Mouse (Mus musculus) heart, adult 2 months (tissue): ENCODE data around the gene Heatr4. TPM values are rescaled to one million over a fixed set of nuclear protein-coding genes. Genes with fewer than 3 reads are reported as not detected.
"Not testable (repeated sequence)": the region's sequence is repeated elsewhere in the genome, so short reads cannot be mapped to it uniquely, and the experiment has no call there.

Experiments used
- DNase-seq, 2 experiments: peaks; one replicate each; pipeline ENCODE4 v3.0.0; 2021
- H3K27ac ChIP-seq: fragments of 200-600 bp; 2 replicates; pipeline ENCODE4 v1.8.1; 2022
- H3K27me3 ChIP-seq: fragments of 200-500 bp; 2 replicates; pipeline ENCODE4 v1.6.1; 2012; ENCODE audit warnings: mild to moderate bottlenecking, low read length, inconsistent platforms, mixed read lengths; ENCODE audit not compliant: control insufficient read depth, insufficient read depth
- H3K36me3 ChIP-seq: fragments of 200-500 bp; 2 replicates; pipeline ENCODE4 v1.6.1; 2012; ENCODE audit warnings: low read length, inconsistent platforms; ENCODE audit not compliant: control insufficient read depth, insufficient read depth
- H3K4me1 ChIP-seq: fragments of 200-500 bp; 2 replicates; pipeline ENCODE4 v1.6.1; 2011; ENCODE audit warnings: low read length; ENCODE audit not compliant: control insufficient read depth, insufficient read depth
- H3K4me3 ChIP-seq: fragments of 200-600 bp; 2 replicates; pipeline ENCODE4 v1.8.1; 2022
- H3K79me2 ChIP-seq: fragments of 200-500 bp; replicated peaks from 2 replicates; pipeline ENCODE4 v1.6.1; 2012; ENCODE audit warnings: mild to moderate bottlenecking, inconsistent platforms, low read length, moderate library complexity, mixed read lengths; ENCODE audit not compliant: control insufficient read depth, insufficient read depth
- H3K9ac ChIP-seq: fragments of 200-500 bp; 2 replicates; pipeline ENCODE4 v1.6.1; 2012; ENCODE audit warnings: low read depth, mild to moderate bottlenecking, control low read depth, inconsistent platforms, low read length, mixed read lengths
- CTCF ChIP-seq: fragments of 200-600 bp; IDR thresholded peaks from 2 replicates; pipeline ENCODE4 v1.8.1; 2022; ENCODE audit warnings: antibody characterized with exemption, mild to moderate bottlenecking, moderate library complexity
- EP300 ChIP-seq: fragments of 200-500 bp; IDR thresholded peaks from 2 replicates; pipeline ENCODE4 v1.6.1; 2011; ENCODE audit warnings: low read depth, low read length, control low read depth; ENCODE audit not compliant: insufficient read depth
- POLR2A ChIP-seq: fragments of 200-500 bp; IDR thresholded peaks from 2 replicates; pipeline ENCODE4 v1.6.1; 2011; ENCODE audit warnings: mild to moderate bottlenecking, low read depth, low read length, control low read depth; ENCODE audit not compliant: insufficient read depth
- WGBS: fragments of 180-500 bp; shearing (Covaris S2); methylation state at CpG from one replicate; pipeline ENCODE4 v1.1.7; 2018; 5-methylcytosine and 5-hydroxymethylcytosine counted together
- intact Hi-C: fragments of 180-260 bp; cut with DNase I; formaldehyde crosslinking; loops from one replicate; pipeline ENCODE4 v1.15.1; 2025
- polyA plus RNA-seq: library from polyadenylated mRNA; depleted of rRNA; stranded (reverse); fragments of >200 nt; gene quantifications from 2 replicates; pipeline ENCODE4 v1.2.3, GENCODE M21; 2012
- total RNA-seq, 2 experiments: library from RNA; stranded (reverse); gene quantifications; 2 replicates each; pipeline ENCODE4 v1.2.3; 2021

Gene Heatr4
- total and polyA plus RNA-seq, 3 experiments: not detected

- DNase-seq: no peak
- Histone ChIP-seq H3K36me3 (peaks cover 4% of the 10 kb centered on the region), H3K4me3 (peak overlapping the region; percentile 98), H3K27ac (peak overlapping the region; percentile 87), H3K4me1 (peaks cover 12% of the 10 kb centered on the region), H3K79me2 (no peaks in the 10 kb centered on the region; the same call in none of the 2 replicates), H3K9ac (peak overlapping the region; percentile 80), H3K27me3 (no peaks in the 10 kb centered on the region)
- TF ChIP-seq CTCF (no peak), POLR2A (no peak), EP300 (no peak)
- 20% methylated on average over 11 of the region's 11 CpGs for WGBS
- intact Hi-C loops: loop anchor here (2.0 kb wide), 1 partner anchor 29 kb away; the partner anchor contains the start of gene Numb
These were observed 34.7 kb downstream of the Heatr4 start for GRCm38 (mm10) chr12:83949776-83950492.

- Histone ChIP-seq H3K79me2 (no peaks in the 10 kb centered on the region; the same call in none of the 2 replicates), H3K27ac (no peak overlapping the region), H3K36me3 (peaks cover 4% of the 10 kb centered on the region), H3K27me3 (no peaks in the 10 kb centered on the region), H3K4me1 (peaks cover 12% of the 10 kb centered on the region), H3K9ac (no peak overlapping the region), H3K4me3 (no peak overlapping the region)
- no peak for TF ChIP-seq EP300
- TF ChIP-seq POLR2A: no peak
- no peak for TF ChIP-seq CTCF
- DNase-seq: no peak
- intact Hi-C loops: no loop called here
- WGBS: 40% methylated on average over 4 of the region's 4 CpGs
These were observed 35.6 kb downstream of the Heatr4 start for GRCm38 (mm10) chr12:83949043-83949442.

DNA sequence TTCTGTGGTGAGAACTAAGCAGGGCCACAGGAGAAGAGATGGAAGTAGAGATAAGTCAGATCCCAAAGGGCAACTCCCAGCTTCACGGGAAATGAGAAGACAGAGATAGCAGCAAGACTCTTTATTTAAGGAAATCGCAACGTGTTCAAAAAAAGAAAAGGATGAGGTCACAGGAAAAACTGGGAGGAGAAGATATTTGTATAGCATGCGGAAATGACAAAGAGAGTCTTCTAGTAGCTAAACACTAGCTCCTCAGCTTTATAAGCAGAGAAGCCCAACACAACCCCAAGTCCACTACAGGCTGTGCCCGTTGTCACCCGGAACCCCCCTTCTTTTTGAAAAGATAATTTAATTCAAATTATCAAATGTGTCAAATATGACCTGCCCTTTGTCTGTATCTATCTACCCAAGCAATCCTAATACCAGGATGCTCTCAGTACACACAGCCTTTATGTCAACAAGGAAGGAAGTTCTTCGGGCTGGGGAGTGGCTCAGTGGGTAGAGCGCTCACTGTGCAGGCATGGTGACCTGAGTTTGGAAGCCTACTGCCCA is 37.3 kb downstream of the Heatr4 start:
- peak in 1 of 2 experiments; percentile 38 for DNase-seq
- peak overlapping the region; percentile 79 for H3K27ac ChIP-seq
- H3K4me3 ChIP-seq: no peak overlapping the region
- H3K4me1 ChIP-seq: peaks cover 11% of the 10 kb centered on the region
- H3K79me2 ChIP-seq: no peaks in the 10 kb centered on the region; the same call in none of the 2 replicates
- H3K9ac ChIP-seq: no peak overlapping the region
- TF ChIP-seq POLR2A: peak; percentile 38; the same call in 1 of the 2 replicates
- no peak for TF ChIP-seq CTCF
- intact Hi-C loops: loop anchor here (2.0 kb wide), 1 partner anchor 19 kb away; no protein-coding TSS in a partner anchor
- WGBS: 35% methylated on average over 8 of the region's 8 CpGs
- H3K27me3 ChIP-seq: no peaks in the 10 kb centered on the region
- H3K36me3 ChIP-seq: peaks cover 3% of the 10 kb centered on the region

- H3K4me3 ChIP-seq: no peak overlapping the region
- H3K36me3 ChIP-seq: no peaks in the 10 kb centered on the region
- DNase-seq: no peak
- H3K27ac ChIP-seq: no peak overlapping the region
- intact Hi-C loops: no loop called here
- no peak for TF ChIP-seq EP300
- TF ChIP-seq POLR2A: no peak
- no peak for TF ChIP-seq CTCF
- 84% methylated on average over 3 of the region's 3 CpGs for WGBS
- no peaks in the 10 kb centered on the region for H3K79me2 ChIP-seq
- H3K9ac ChIP-seq: no peak overlapping the region
- peaks cover 6% of the 10 kb centered on the region for H3K4me1 ChIP-seq
- no peaks in the 10 kb centered on the region for H3K27me3 ChIP-seq
These were observed 42.7 kb downstream of the Heatr4 start for GRCm38 (mm10) chr12:83941938-83942337.

GRCm38 (mm10) chr12:83940031-83940430 is 44.6 kb downstream of the Heatr4 start:
- intact Hi-C loops: no loop called here
- 41% methylated on average over 4 of the region's 4 CpGs for WGBS
- TF ChIP-seq EP300 (no peak), POLR2A (no peak), CTCF (no peak)
- H3K36me3 ChIP-seq: no peaks in the 10 kb centered on the region
- no peak overlapping the region for H3K4me3 ChIP-seq
- H3K27ac ChIP-seq: peak overlapping the region; percentile 65
- H3K4me1 ChIP-seq: peaks cover 6% of the 10 kb centered on the region
- DNase-seq: peak in 1 of 2 experiments; percentile 41
- H3K79me2 ChIP-seq: no peaks in the 10 kb centered on the region
- no peaks in the 10 kb centered on the region for H3K27me3 ChIP-seq
- no peak overlapping the region for H3K9ac ChIP-seq

GRCm38 (mm10) chr12:83939332-83939731 is 45.3 kb downstream of the Heatr4 start:
- TF ChIP-seq POLR2A (no peak), CTCF (no peak), EP300 (no peak)

GRCm38 (mm10) chr12:83938592-83938991 is 46.1 kb downstream of the Heatr4 start:
- H3K27ac ChIP-seq: 0 out of 2 replicates have a peak overlapping the region, but pooled peaks have one; percentile 55
- not testable (repeated sequence) for H3K9ac ChIP-seq, H3K36me3 ChIP-seq, H3K4me3 ChIP-seq, H3K79me2 ChIP-seq, H3K27me3 ChIP-seq, DNase-seq, H3K4me1 ChIP-seq
- 11% methylated on average over 1 of the region's 1 CpGs for WGBS
- intact Hi-C loops: loop anchor here (5.0 kb wide), 1 partner anchor 211 kb away; no protein-coding TSS in a partner anchor

More at GRCm38 (mm10) chr12:83939332-83939731, 45.3 kb downstream of the Heatr4 start:
- no peak for DNase-seq
- Histone ChIP-seq H3K27ac (peak overlapping the region; percentile 65; the same call in 1 of the 2 replicates), H3K79me2 (no peaks in the 10 kb centered on the region), H3K4me1 (peaks cover 6% of the 10 kb centered on the region), H3K4me3 (no peak overlapping the region), H3K27me3 (no peaks in the 10 kb centered on the region), H3K36me3 (no peaks in the 10 kb centered on the region), H3K9ac (no peak overlapping the region)
- WGBS: 89% methylated on average over 2 of the region's 2 CpGs
- intact Hi-C loops: loop anchor here (5.0 kb wide), 1 partner anchor 212 kb away; no protein-coding TSS in a partner anchor
